Mouse (Mus musculus): ENCODE data around the gene Mup14.
"Not testable (repeated sequence)": the region's sequence is repeated elsewhere in the genome, so short reads cannot be mapped to it uniquely, and the experiment has no call there.

Mup14 gene

DNA sequence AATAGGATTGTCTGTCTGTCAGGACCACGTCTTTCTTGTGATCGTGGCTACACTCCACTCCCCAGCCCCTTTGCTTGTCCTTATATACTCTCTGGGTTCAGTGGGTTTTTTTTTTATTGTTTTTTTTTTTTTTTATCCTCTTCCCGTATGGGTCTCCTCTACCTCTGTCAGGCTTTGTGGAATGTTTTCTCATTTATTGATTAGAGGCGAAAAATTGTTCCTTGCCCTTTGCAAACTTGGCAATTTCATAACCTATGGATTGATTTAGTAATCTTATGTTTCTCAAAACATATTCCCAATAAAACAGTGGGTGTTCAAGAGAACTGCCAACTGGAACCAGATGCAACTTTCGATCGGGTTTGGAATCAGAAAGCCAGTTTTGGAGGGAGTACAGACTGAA is at the start of gene Mup14:
Mup14 (minus strand) TSS at position 101 of the 400 bp plus-strand sequence.
- not testable (repeated sequence) for DNase-seq (ENCODE audit: low read depth)

DNA sequence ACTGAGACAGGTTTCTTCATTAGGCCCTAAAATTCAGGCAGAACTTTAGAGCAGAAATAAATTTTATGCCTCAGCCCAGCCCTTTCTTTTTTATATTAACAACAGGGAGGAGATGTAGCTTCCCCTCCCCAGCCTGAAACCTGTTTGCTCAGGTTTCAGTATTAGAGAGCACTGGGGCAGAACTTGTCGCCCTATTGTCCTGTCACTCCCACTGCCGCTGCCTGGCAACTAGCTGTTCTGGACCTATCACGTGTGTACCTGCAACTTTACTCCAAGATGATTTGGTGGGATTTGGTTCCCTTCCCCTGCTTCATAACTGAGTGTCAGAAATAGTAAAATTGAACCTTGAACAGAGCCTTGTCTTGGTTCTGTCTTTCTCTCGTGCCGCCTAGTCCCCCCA is 34.3 kb upstream of the Mup14 start:
- DNase-seq (ENCODE audit: low read depth): not testable (repeated sequence)

All from NIH3T3 (cell line).